Mouse (Mus musculus) thymus, postnatal 36 days (tissue): ENCODE measurements around the gene Tcn2.
A peak's percentile ranks its signal among the peaks of the same experiment; 100 is the strongest.
"Not testable (repeated sequence)": the region's sequence is repeated elsewhere in the genome, so short reads cannot be mapped to it uniquely, and the experiment has no call there.

Experiments
- DNase-seq, 2 experiments: peaks; one replicate each; pipeline ENCODE4 v3.0.0; 2022; ENCODE audit warnings: mixed read lengths in 2 of 2

Gene Tcn2

GRCm38 (mm10) chr11:3925916-3926315 is 6.0 kb downstream of the Tcn2 start:
- DNase-seq: no peak

- no peak for DNase-seq
Measured at GRCm38 (mm10) chr11:3922731-3923130, 9.2 kb downstream of the Tcn2 start.

- DNase-seq: no peak
Measured at GRCm38 (mm10) chr11:3922115-3922514, 9.8 kb downstream of the Tcn2 start.

GRCm38 (mm10) chr11:3921281-3921850 is 10.6 kb downstream of the Tcn2 start:
- peak; percentile 28 to 30 for DNase-seq

- DNase-seq: no peak
Measured at GRCm38 (mm10) chr11:3920476-3920875, 11.5 kb downstream of the Tcn2 start.

- no peak for DNase-seq
Measured at GRCm38 (mm10) chr11:3918738-3919137, 13.2 kb downstream of the Tcn2 start.

GRCm38 (mm10) chr11:3914109-3914840 is 17.7 kb downstream of the Tcn2 start, which contains the start of gene Slc35e4:
Slc35e4 (minus strand) TSS chr11:3914664.
- DNase-seq: peak; percentile 66 to 72

GRCm38 (mm10) chr11:3913316-3914108 is 18.4 kb downstream of the Tcn2 start:
- peak; percentile 88 to 89 for DNase-seq

GRCm38 (mm10) chr11:3912875-3913271 is 19.1 kb downstream of the Tcn2 start:
- peak in 1 of 2 experiments; percentile 26 for DNase-seq

- DNase-seq: peak in 1 of 2 experiments; percentile 35
Measured at GRCm38 (mm10) chr11:3912100-3912874, 19.7 kb downstream of the Tcn2 start.

- DNase-seq: not testable (repeated sequence)
Measured at GRCm38 (mm10) chr11:3911440-3911839, 20.5 kb downstream of the Tcn2 start.

GRCm38 (mm10) chr11:3910513-3911310 is 21.2 kb downstream of the Tcn2 start:
- no peak for DNase-seq

GRCm38 (mm10) chr11:3909236-3909635 is 22.7 kb downstream of the Tcn2 start:
- DNase-seq: no peak

- no peak for DNase-seq
Measured at GRCm38 (mm10) chr11:3905446-3905845, 26.5 kb downstream of the Tcn2 start.

- DNase-seq: no peak
Measured at GRCm38 (mm10) chr11:3904673-3905072, 27.3 kb downstream of the Tcn2 start.

- no peak for DNase-seq
Measured at GRCm38 (mm10) chr11:3903046-3903445, 28.9 kb downstream of the Tcn2 start.

GRCm38 (mm10) chr11:3902516-3902915 is 29.4 kb downstream of the Tcn2 start:
- DNase-seq: no peak

GRCm38 (mm10) chr11:3900296-3900695 is 31.7 kb downstream of the Tcn2 start:
- DNase-seq: no peak

GRCm38 (mm10) chr11:3895933-3896332 is 36.0 kb downstream of the Tcn2 start:
- DNase-seq: no peak

- DNase-seq: no peak
Measured at GRCm38 (mm10) chr11:3895458-3895857, 36.5 kb downstream of the Tcn2 start.

- DNase-seq: peak; percentile 83 to 86
Measured at GRCm38 (mm10) chr11:3894406-3895281, 37.3 kb downstream of the Tcn2 start, which contains the start of the genes 4921536K21Rik and Dusp18. 4921536K21Rik (minus strand) TSS chr11:3895098. Dusp18 (plus strand) TSS chr11:3895240.
